Mouse (Mus musculus) left cerebral cortex, postnatal 4 days (tissue): Measurements from ENCODE around the gene Pja2. TPM values are rescaled to one million over a fixed set of nuclear protein-coding genes. Genes with fewer than 3 reads are reported as not detected.
"Not testable (repeated sequence)": the region's sequence is repeated elsewhere in the genome, so short reads cannot be mapped to it uniquely, and the experiment has no call there.

Source experiments
- DNase-seq: peaks from one replicate; pipeline ENCODE4 v3.0.0-alpha.2; 2022
- intact Hi-C: fragments of 180-260 bp; cut with DNase I; formaldehyde crosslinking; loops from one replicate; pipeline ENCODE4 v1.15.1; 2025
- microRNA-seq: library from miRNA; unstranded; fragments of <30 nt; microRNA quantifications from one replicate; pipeline ENCODE4 v1.2.0, GENCODE M21; 2022
- total RNA-seq, 2 experiments: library from RNA; stranded (reverse); gene quantifications; 2 replicates each; pipeline ENCODE4 v1.2.3; 2021

Gene Pja2
- total RNA-seq, 2 experiments from 2014 or later: 296 to 298 TPM

GRCm38 (mm10) chr17:64288000-64288399 lies 43.7 kb downstream of the Pja2 start:
- intact Hi-C loops: no loop called here
- DNase-seq: no peak

DNA sequence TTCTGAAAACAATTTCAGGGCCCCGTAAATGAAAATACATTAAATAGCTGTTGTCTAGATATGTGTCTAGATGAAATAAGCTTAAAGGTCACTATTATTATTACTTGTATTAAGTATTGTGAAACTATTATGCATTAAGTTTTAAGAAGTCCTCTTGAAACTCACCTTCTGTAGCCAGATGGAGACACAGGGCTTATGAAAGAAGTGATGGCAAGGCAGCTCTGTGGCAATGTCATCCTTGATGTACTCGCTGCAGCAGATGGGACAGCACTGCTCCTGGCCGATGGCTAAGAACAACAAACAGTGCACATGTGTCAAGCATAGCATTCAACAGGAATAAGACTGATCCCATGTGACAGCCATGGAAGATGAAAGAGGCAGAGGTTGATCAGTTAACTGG lies 44.9 kb downstream of the Pja2 start:
- intact Hi-C loops: no loop called here
- DNase-seq: no peak

- DNase-seq, intact Hi-C loops: not testable (repeated sequence)
Observed at GRCm38 (mm10) chr17:64281368-64281767, 50.3 kb downstream of the Pja2 start.

GRCm38 (mm10) chr17:64277649-64278212 lies 54.0 kb downstream of the Pja2 start:
- intact Hi-C loops: no loop called here
- DNase-seq: no peak

- intact Hi-C loops: no loop called here
- DNase-seq: no peak
Observed at GRCm38 (mm10) chr17:64276666-64277065, 55.0 kb downstream of the Pja2 start.

GRCm38 (mm10) chr17:64275188-64275587 lies 56.5 kb downstream of the Pja2 start:
- no peak for DNase-seq
- intact Hi-C loops: no loop called here

GRCm38 (mm10) chr17:64274341-64275105 lies 57.2 kb downstream of the Pja2 start:
- intact Hi-C loops: no loop called here
- no peak for DNase-seq

DNA sequence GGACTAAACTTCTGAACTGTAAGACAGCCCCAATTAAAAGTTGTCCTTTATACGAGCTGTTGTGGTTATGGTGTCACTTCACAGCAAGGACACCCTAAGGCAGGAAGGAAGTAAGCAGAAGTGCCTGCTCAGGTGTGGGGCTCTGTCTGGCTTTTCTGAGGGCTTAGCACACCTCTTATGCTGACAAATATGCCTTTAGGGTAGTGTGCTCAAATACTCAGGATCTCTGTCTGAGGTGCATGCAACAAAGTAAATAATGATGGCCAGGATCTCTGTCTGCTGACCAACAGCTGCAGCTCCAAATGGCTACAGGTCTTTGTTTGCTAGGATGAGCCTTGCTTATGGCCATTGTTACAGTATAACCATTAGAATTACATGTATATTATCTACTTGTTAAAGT lies 71.1 kb downstream of the Pja2 start:
- no peak for DNase-seq
- intact Hi-C loops: no loop called here

GRCm38 (mm10) chr17:64248246-64248645 lies 83.5 kb downstream of the Pja2 start:
- intact Hi-C loops: no loop called here
- no peak for DNase-seq

DNA sequence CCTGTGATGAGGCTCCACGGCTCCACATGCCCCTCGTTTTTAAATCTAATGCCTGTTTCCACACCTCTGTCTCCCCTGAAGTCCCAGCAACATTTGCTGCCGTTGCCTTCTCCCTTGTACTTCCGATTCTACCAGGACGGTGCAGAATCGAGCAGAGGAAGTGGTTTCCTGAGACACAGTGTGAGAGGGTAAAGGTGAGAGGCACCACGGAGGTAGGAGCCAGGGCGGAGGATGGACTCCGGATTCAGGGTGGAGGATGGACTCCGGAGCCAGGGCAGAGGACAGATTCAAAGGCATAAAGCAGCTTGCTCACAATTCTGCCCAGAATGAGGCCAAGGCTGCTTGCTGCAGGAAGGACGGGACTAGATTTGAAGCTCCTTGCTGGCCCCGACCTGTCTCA lies 88.8 kb downstream of the Pja2 start:
- intact Hi-C loops: no loop called here
- DNase-seq: no peak

- intact Hi-C loops: no loop called here
- DNase-seq: no peak
Observed at GRCm38 (mm10) chr17:64242310-64242859, 89.3 kb downstream of the Pja2 start.

DNA sequence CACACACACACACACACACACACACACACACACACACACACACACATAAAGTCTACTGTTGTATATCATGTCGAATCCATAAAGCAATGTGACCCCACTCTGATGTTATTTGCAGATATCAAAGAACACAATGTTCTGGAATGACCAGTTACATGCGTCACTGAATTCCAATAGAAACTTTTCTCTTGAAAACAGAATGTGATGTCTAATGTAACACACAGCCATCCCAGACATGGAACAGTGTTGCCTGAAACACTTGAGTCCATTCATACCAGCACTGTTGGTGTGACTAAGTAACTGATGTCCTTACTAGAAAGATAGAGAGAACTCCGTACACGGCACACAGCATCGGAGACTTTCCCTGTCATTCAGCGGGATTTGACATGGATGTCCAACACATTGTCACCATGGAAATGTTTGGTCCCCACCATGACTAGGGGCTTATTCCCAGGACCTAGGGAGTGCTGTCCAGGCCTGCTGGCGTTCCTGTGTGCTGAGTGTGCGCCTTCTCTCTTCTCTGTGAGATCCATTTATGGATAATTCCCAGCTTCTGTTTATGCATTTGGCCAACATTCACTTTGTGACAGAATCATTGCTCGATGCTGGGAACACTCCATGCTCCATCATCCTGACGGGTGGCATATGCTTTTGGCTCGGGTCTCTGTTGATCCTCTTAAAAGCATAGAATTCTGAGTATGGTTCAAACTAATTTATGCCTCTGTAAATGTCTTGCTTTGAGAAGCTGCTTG lies 90.0 kb downstream of the Pja2 start:
- intact Hi-C loops: no loop called here
- no peak for DNase-seq

DNA sequence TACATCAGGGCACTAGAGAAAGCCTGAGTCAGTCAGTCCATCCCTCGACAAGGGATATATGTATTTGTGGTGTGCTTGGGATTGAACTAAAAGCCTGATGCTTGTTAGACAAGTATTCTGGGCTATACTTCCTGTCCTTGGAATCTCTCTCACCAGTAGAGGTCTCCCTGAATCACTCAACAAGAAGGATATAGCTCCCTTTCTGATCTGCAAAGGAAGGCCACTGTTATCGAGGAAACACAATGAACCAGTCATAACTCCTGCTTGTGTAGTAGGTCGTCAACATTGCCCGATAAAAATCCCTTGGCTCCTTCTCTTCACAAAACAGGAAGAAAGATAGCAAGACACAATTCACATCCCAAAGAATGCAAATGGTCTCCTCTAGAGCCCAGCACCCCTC lies 99.6 kb downstream of the Pja2 start:
- no peak for DNase-seq
- intact Hi-C loops: no loop called here

DNA sequence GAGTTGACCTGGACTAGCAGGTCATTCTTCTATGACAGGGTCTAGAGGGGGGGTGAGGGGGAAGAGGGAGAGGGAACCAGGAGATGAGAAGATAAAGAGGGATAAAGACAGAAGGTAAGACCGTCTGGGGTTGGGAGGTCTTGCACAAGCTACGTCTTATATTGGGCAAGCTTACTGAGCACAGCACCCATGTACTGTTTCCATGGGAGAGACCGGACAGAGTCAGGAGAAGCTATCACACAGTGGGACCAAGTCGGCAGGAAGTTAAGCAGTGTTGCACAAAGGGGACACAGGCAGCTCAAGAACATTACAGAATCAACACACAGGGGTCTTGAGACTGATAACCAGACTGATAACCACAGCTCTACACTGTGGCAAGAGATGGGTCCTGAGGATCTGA lies 100.1 kb downstream of the Pja2 start:
- DNase-seq, intact Hi-C loops: not testable (repeated sequence)

GRCm38 (mm10) chr17:64231172-64231571 lies 100.5 kb downstream of the Pja2 start:
- intact Hi-C loops: no loop called here
- no peak for DNase-seq

Small RNA genes lying within 50 kb of the gene (microRNA-seq; reads per million reads assigned to microRNA genes)
- gene Gm24194: not detected
